Mouse (Mus musculus) heart, embryonic 16.5 days (tissue): ENCODE results near the gene Pdzk1. TPM values are rescaled to one million over a fixed set of nuclear protein-coding genes. Genes with fewer than 3 reads are reported as not detected.

Source experiments
- ATAC-seq: fragments of 200-750 bp; cut with Nextera tagmentation; replicated peaks from 2 replicates; pipeline ENCODE4 v1.8.0; 2017; ENCODE audit warnings: moderate number of reproducible peaks; ENCODE audit not compliant: insufficient read depth, low FRiP score; ENCODE audit errors: extremely low read depth
- H3K27ac ChIP-seq: fragments of 300-500 bp; sonication (generic); 2 replicates; pipeline ENCODE4 v1.5.1; 2014; ENCODE audit warnings: mild to moderate bottlenecking, low read length, control low read depth, moderate library complexity
- H3K27me3 ChIP-seq: fragments of 300-500 bp; sonication (generic); 2 replicates; pipeline ENCODE4 v1.6.1; 2014; ENCODE audit warnings: low read length, mixed read lengths; ENCODE audit not compliant: control insufficient read depth, insufficient read depth
- H3K36me3 ChIP-seq: fragments of 300-500 bp; sonication (generic); 2 replicates; pipeline ENCODE4 v1.6.1; 2014; ENCODE audit not compliant: control insufficient read depth, insufficient read depth
- H3K4me1 ChIP-seq: fragments of 300-500 bp; sonication (generic); 2 replicates; pipeline ENCODE4 v1.6.1; 2014; ENCODE audit warnings: low read length, mixed read lengths; ENCODE audit not compliant: control insufficient read depth, insufficient read depth
- H3K4me2 ChIP-seq: fragments of 300-500 bp; sonication (generic); 2 replicates; pipeline ENCODE4 v1.6.1; 2014; ENCODE audit warnings: low read depth, mild to moderate bottlenecking, control low read depth, low read length
- H3K4me3 ChIP-seq: fragments of 300-500 bp; sonication (generic); 2 replicates; pipeline ENCODE4 v1.5.1; 2014; ENCODE audit warnings: mild to moderate bottlenecking, control low read depth, low read length
- H3K9ac ChIP-seq: fragments of 300-500 bp; sonication (generic); 2 replicates; pipeline ENCODE4 v1.6.1; 2014; ENCODE audit warnings: low read length, control low read depth
- H3K9me3 ChIP-seq: fragments of 300-500 bp; sonication (generic); replicated peaks from 2 replicates; pipeline ENCODE4 v1.6.1; 2016; ENCODE audit warnings: low read length; ENCODE audit not compliant: control insufficient read depth
- WGBS: fragments of 180-500 bp; shearing (Covaris S2); extraction: QIAGEN DNeasy Blood & Tissue Kit; methylation state at CpG from one replicate; pipeline ENCODE4 v1.1.7; 2014; 5-methylcytosine and 5-hydroxymethylcytosine counted together
- polyA plus RNA-seq: library from polyadenylated mRNA; unstranded; fragments of >200 nt; fragmentation: Nextera tagmentation; extraction: Ambion mirVana; gene quantifications from 2 replicates; pipeline ENCODE4 v1.2.1, GENCODE M21; 2015

Gene Pdzk1
- polyA plus RNA-seq, 1 experiment from 2014 or later: 0.98 TPM

DNA sequence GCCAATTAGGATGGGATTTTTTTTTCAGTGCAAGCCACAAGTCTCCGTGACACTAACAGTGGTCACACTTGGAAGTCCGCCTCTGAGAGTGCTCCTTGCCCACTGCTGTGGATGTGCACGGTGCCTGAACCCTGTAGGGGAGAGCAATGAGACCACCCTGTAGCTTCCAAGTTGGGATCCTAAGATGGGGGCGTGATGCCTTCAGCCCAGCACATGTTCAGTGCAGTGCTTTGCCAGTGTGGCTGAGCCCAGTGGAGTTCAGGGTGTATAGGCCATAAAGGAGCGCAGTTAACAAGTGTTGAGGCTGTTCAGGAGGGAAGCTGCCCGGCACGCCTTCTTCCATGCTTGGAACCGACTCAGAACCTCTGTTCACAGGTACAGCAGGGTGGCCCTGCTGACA lies 39.5 kb downstream of the Pdzk1 start:
- ATAC-seq: no peak
- H3K4me1 ChIP-seq: no peaks in the 10 kb centered on the region
- H3K27ac ChIP-seq: no peak overlapping the region
- no peaks in the 10 kb centered on the region for H3K9me3 ChIP-seq
- H3K4me2 ChIP-seq: no peak overlapping the region
- WGBS: 90% methylated on average over 8 of the region's 8 CpGs
- no peak overlapping the region for H3K4me3 ChIP-seq
- no peak overlapping the region for H3K9ac ChIP-seq
- H3K36me3 ChIP-seq: peaks cover 28% of the 10 kb centered on the region
- H3K27me3 ChIP-seq: no peaks in the 10 kb centered on the region

DNA sequence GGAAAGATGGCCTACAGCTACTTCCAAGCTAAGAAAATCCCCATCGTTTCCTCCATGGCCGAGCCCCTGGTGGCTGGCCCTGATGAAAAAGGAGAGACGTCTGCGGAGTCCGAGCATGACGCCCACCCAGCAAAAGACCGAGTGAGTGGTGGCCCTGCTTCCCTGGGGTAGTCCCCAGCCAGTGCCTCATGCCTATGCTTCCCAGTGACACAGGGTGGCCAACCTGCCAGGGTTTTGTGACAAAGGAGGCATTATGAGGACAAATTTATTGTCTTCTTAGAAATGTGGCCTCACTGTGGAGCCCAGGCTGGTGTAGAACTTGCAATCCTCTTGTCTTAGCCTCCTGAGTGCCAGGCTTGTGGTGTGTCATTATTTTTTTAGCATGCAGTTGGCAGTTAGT lies 40.0 kb downstream of the Pdzk1 start:
- Histone ChIP-seq H3K9ac (no peak overlapping the region), H3K4me3 (no peak overlapping the region), H3K9me3 (no peaks in the 10 kb centered on the region), H3K4me1 (no peaks in the 10 kb centered on the region), H3K27me3 (no peaks in the 10 kb centered on the region), H3K36me3 (peaks cover 28% of the 10 kb centered on the region), H3K27ac (no peak overlapping the region), H3K4me2 (no peak overlapping the region)
- WGBS: 87% methylated on average over 7 of the region's 7 CpGs
- ATAC-seq: no peak

DNA sequence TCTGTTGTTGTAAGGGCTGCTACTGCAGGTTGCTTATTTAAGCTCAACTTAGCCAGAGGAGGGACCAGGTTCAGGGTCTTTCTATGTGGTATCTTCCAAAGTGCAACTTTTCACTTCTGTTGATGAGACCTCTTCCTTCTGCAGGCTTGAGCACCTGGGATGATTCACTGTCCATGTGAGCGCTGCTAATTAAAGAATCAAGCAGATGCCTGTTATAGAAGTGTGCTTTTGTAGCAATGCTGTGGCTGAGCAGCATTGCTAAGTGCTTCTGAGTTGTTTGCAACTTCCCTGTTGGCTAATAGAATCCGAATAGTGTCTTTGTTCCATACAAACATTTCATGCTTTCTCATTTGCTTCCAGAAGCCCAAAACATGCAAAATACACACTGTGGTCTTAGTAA lies 41.2 kb downstream of the Pdzk1 start:
- H3K4me1 ChIP-seq: no peaks in the 10 kb centered on the region
- H3K9me3 ChIP-seq: no peaks in the 10 kb centered on the region
- ATAC-seq: no peak
- 90% methylated on average over 2 of the region's 2 CpGs for WGBS
- H3K9ac ChIP-seq: no peak overlapping the region
- no peaks in the 10 kb centered on the region for H3K27me3 ChIP-seq
- H3K4me3 ChIP-seq: no peak overlapping the region
- H3K36me3 ChIP-seq: peaks cover 32% of the 10 kb centered on the region
- no peak overlapping the region for H3K4me2 ChIP-seq
- H3K27ac ChIP-seq: no peak overlapping the region

DNA sequence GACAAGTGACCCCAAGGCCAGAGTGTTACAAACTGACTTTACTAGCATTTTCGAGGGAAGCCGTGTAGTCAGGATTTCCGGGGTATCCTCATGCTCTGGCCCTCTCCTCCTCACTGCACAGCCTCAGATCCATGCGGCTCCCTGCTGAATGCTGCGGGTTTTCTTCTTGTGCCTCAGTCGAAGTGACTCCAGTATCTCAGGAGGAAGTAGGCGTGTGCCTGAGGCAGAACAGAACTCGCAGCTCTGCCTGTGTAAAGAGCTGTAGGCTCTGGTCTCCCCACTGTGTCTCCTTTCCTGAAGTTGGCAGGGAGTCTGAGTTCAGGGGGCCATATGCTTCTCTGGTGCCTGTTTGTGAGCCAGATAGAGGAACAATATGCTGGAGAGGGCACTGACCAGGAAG lies 42.0 kb downstream of the Pdzk1 start:
- Histone ChIP-seq H3K4me1 (no peaks in the 10 kb centered on the region), H3K4me3 (no peak overlapping the region), H3K27ac (no peak overlapping the region), H3K4me2 (no peak overlapping the region), H3K9me3 (no peaks in the 10 kb centered on the region), H3K9ac (no peak overlapping the region), H3K36me3 (peaks cover 35% of the 10 kb centered on the region), H3K27me3 (no peaks in the 10 kb centered on the region)
- ATAC-seq: no peak
- WGBS: 82% methylated on average over 8 of the region's 8 CpGs

DNA sequence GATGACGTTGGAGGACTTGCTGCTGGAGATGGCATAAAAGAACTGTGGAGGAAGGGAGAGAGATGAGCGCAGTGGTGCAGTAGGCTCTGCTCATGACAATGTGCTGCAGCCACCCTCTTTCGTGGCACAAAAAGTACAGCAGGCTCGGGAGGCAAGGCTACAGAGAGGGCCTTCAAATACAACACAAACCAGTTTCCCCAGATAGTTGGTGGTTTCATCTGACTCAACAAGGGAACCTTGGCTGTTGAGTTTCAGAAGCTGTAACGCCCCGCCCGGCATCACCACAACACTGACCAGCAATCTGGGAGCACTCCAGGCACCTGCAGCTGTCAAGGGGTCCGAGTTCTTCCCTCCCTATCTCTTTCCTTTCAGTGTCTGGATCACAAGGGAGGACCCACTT lies 43.4 kb downstream of the Pdzk1 start:
- Histone ChIP-seq H3K4me2 (no peak overlapping the region), H3K9me3 (no peaks in the 10 kb centered on the region), H3K9ac (no peak overlapping the region), H3K4me1 (no peaks in the 10 kb centered on the region), H3K4me3 (no peak overlapping the region), H3K27ac (no peak overlapping the region), H3K36me3 (peaks cover 42% of the 10 kb centered on the region), H3K27me3 (no peaks in the 10 kb centered on the region)
- ATAC-seq: no peak
- WGBS: 90% methylated on average over 8 of the region's 8 CpGs

DNA sequence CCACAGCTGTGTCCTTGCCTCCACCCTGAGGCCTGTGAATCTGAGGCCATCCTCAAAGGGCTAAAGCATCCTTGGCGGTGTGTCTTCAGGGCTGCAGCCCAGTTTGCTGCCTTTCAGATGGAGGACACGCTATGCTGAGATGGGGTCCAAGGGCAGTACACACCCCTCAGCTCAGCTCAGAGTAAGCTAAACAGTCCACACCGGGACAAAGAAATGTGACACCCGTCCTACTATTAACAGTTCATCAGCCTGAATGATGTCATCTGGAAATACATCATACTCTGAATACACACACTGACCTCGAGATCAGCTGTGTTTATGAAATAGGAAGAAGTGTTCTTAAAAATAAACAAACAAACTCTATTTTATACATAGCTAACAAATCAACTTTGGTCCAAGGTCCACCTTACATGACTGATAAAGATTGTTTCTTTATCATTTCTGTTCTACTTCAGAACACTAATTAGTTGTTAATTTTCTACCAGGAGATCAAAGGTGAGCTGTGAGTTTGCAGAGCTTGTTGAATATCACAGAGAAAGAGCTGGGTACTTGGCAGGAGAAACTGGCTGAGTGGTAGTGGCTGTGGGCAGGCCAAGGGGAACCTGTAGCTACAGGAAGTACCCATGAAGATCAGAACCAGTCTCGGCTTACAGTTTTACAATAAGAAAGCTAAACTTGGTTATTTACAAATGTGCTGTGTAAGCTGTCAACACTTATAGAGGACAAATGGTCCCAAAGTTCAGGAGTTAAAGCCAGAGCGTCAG lies 45.9 kb downstream of the Pdzk1 start:
- Histone ChIP-seq H3K9ac (no peak overlapping the region), H3K27me3 (no peaks in the 10 kb centered on the region), H3K4me1 (no peaks in the 10 kb centered on the region), H3K4me3 (no peak overlapping the region), H3K4me2 (no peak overlapping the region), H3K27ac (no peak overlapping the region), H3K36me3 (peaks cover 38% of the 10 kb centered on the region), H3K9me3 (no peaks in the 10 kb centered on the region)
- 77% methylated on average over 7 of the region's 7 CpGs for WGBS
- ATAC-seq: no peak

DNA sequence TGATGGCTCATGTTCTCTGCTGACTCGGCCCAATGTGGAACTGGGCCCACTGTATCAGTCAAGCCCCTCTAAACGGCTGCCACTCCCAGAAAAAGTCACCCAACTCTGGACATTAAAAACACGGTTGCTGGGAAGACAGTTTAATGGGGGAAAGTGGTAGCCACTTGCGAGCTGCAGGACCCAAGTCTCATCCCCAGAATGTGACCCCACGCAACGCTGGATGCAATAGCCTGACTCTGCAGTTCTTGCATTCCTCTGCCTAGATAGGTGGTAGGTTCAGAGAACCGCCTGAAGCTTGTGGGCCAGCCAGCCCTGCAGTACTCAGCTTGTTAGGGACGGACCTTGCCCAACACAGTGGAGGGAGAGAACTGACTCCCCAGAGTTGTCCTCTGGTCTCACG lies 50.5 kb downstream of the Pdzk1 start:
- Histone ChIP-seq H3K27ac (no peak overlapping the region), H3K36me3 (peaks cover 26% of the 10 kb centered on the region)

DNA sequence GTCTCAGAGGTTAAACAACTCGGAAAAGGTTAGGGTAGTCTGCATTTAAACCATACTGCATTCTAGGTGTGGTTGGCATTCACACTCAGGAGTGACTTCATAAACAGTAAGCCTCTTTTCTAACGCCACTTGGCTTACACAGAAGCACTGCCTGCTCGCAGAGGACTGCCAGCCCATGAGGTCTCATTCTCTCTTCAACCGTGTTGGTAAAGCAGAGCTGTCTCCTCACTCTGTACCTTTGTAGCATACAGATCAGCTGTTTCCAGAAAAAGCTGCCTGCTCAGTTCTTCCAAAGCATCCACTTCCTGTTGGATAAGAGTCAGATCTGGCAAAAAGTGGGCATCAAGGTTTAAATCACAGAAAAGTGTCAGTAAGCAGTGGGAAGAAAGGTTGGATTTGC lies 51.3 kb downstream of the Pdzk1 start:
- no peaks in the 10 kb centered on the region for H3K9me3 ChIP-seq
- no peak overlapping the region for H3K4me3 ChIP-seq
- 79% methylated on average over 4 of the region's 4 CpGs for WGBS
- H3K4me2 ChIP-seq: no peak overlapping the region
- no peak overlapping the region for H3K27ac ChIP-seq
- no peak overlapping the region for H3K9ac ChIP-seq
- H3K36me3 ChIP-seq: peaks cover 28% of the 10 kb centered on the region
- no peaks in the 10 kb centered on the region for H3K27me3 ChIP-seq
- no peak for ATAC-seq
- no peaks in the 10 kb centered on the region for H3K4me1 ChIP-seq

More for the DNA sequence above, 50.5 kb downstream of the Pdzk1 start:
- Histone ChIP-seq H3K27me3 (no peaks in the 10 kb centered on the region), H3K9me3 (no peaks in the 10 kb centered on the region), H3K4me3 (no peak overlapping the region), H3K9ac (no peak overlapping the region), H3K4me2 (no peak overlapping the region), H3K4me1 (no peaks in the 10 kb centered on the region)
- 87% methylated on average over 9 of the region's 9 CpGs for WGBS
- ATAC-seq: no peak

DNA sequence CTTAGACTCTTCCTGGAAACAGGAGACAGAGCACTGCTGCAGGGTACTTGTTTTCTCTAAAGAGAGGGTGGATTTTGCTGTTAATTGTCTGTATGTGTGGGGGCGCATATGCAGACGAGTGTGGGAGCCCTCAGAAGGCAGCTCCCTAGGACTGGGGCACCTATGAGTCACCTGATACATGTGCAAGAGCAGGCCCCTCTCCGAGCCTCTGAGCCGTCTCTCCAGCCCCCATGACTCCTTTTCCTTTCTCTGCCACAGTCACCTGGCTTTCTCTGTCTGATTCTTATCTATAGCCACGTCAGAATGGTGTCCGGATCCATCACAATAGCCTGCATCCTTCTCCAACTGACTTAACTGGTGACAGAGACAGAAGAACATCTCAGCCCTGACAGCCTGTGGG lies 52.5 kb downstream of the Pdzk1 start:
- Histone ChIP-seq H3K9me3 (no peaks in the 10 kb centered on the region), H3K4me2 (no peak overlapping the region), H3K4me1 (no peaks in the 10 kb centered on the region), H3K4me3 (no peak overlapping the region), H3K36me3 (peaks cover 23% of the 10 kb centered on the region), H3K9ac (no peak overlapping the region), H3K27me3 (no peaks in the 10 kb centered on the region), H3K27ac (no peak overlapping the region)
- 76% methylated on average over 6 of the region's 6 CpGs for WGBS
- no peak for ATAC-seq
